Mouse (Mus musculus) embryonic facial prominence, embryonic 10.5 days (tissue): ENCODE results near the gene Ppm1l. TPM values are rescaled to one million over a fixed set of nuclear protein-coding genes. Genes with fewer than 3 reads are reported as not detected.
"Not testable (repeated sequence)": the region's sequence is repeated elsewhere in the genome, so short reads cannot be mapped to it uniquely, and the experiment has no call there.

Source experiments
- DNase-seq: peaks from one replicate; pipeline ENCODE4 v3.0.0-alpha.2; 2017; ENCODE audit warnings: low spot score
- H3K27ac ChIP-seq: fragments of 300-500 bp; sonication (generic); replicated peaks from 2 replicates; pipeline ENCODE4 v1.5.1; 2016; ENCODE audit warnings: mild to moderate bottlenecking
- H3K27me3 ChIP-seq: fragments of 300-500 bp; sonication (generic); replicated peaks from 2 replicates; pipeline ENCODE4 v1.6.1; 2016; ENCODE audit warnings: low read depth, mild to moderate bottlenecking; ENCODE audit not compliant: poor library complexity, severe bottlenecking
- H3K36me3 ChIP-seq: fragments of 300-500 bp; sonication (generic); replicated peaks from 2 replicates; pipeline ENCODE4 v1.6.1; 2016; ENCODE audit warnings: mild to moderate bottlenecking, moderate library complexity
- H3K4me1 ChIP-seq: fragments of 300-500 bp; sonication (generic); 2 replicates; pipeline ENCODE4 v1.6.1; 2016
- H3K4me3 ChIP-seq: fragments of 300-500 bp; sonication (generic); 2 replicates; pipeline ENCODE4 v1.5.1; 2016; ENCODE audit warnings: mild to moderate bottlenecking, moderate library complexity
- H3K9me3 ChIP-seq: fragments of 300-500 bp; sonication (generic); 2 replicates; pipeline ENCODE4 v1.6.1; 2016; ENCODE audit warnings: mild to moderate bottlenecking
- WGBS: fragments of 180-500 bp; shearing (Covaris S2); methylation state at CpG from one replicate; pipeline ENCODE4 v1.1.7; 2016; 5-methylcytosine and 5-hydroxymethylcytosine counted together
- polyA plus RNA-seq: library from polyadenylated mRNA; unstranded; fragments of >200 nt; fragmentation: Nextera tagmentation; extraction: Ambion mirVana; gene quantifications from 2 replicates; pipeline ENCODE4 v1.2.1, GENCODE M21; 2016

Ppm1l gene
- polyA plus RNA-seq, 1 experiment from 2014 or later = 10.0 TPM

DNA sequence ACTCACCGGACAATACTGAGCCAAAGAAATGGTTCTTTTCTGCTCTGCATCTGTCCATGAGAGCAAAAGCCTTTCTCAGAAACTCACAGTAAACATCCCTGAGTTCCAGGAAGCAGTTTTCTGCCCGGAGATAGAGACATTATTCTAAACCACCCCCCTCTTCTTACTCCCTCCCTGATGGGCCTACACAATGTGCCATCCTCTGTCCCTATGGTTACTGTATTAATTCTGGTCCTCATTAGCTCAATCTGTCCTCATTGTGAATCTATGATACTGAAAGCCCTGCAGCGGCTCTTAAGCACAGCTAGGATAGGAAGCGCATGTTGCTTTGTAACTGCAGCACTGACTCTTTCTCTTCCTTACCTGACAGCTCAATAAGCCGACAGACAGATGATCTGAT lies 228.4 kb downstream of the Ppm1l start:
- Histone ChIP-seq H3K36me3 (no peaks in the 10 kb centered on the region), H3K27ac (no peak overlapping the region), H3K4me3 (no peak overlapping the region), H3K27me3 (no peaks in the 10 kb centered on the region), H3K9me3 (no peaks in the 10 kb centered on the region), H3K4me1 (peaks cover 9% of the 10 kb centered on the region; the same call in 1 of the 2 replicates)
- no peak for DNase-seq
- whole genome bisulfite sequencing = 83% methylated on average over 5 of the region's 5 CpGs

DNA sequence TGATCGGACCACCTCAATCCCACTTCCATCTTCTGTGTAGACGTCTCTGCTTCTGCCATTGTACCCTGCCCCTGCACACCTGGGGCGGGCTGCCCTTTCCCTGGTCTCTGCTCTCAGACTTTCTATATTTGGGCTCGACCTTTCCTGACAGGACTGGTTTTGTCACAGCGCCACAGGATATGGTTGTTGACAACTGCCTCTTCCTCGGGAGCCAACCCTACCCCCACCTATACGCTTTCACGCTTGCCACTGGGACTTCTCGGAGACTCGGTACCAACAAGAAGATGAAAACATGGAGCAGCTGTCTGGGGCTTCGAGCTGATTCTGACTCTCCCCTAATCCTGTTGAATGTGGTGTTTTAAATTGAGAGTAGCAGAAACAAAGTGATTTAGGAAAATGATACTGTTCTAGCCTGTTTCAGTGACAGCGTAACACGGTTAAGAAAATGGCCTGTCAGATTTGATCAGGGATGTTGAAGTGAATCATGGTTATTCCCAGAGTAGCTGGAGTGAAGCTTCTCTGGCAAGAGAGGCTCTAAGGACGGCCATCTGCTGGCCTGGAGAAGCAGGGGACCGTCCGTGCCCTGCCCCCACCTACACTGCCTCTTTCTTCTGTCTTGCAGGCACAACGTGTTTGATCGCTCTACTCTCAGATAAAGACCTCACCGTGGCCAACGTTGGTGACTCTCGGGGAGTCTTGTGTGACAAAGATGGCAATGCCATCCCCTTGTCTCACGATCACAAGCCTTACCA lies 232.2 kb downstream of the Ppm1l start:
- WGBS = 79% methylated on average over 22 of the region's 22 CpGs
- Histone ChIP-seq H3K27ac (no peak overlapping the region), H3K27me3 (no peaks in the 10 kb centered on the region), H3K4me3 (no peak overlapping the region), H3K4me1 (peaks cover 9% of the 10 kb centered on the region; the same call in 1 of the 2 replicates), H3K9me3 (no peaks in the 10 kb centered on the region), H3K36me3 (peaks cover 8% of the 10 kb centered on the region; the same call in 1 of the 2 replicates)
- DNase-seq = no peak

DNA sequence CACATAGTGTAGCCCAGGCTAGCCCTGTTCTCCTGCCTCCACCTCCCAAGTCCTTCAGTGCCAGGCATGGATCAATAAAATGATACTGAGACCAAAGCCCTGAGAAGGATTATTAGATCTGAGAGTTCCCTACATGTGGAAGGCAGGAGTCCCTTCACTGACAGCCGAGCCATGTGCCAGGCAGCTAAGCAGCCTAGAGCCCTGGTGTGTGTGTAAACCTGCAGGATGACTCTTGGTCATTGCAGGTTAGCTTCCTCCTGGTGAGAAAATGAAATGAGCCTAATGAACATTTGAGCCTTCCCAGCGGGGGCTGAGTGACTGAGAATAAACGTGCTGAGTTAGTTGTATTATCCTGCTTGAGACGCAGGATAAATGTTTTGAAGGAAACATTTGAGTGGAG lies 232.9 kb downstream of the Ppm1l start:
- Histone ChIP-seq H3K36me3 (peaks cover 11% of the 10 kb centered on the region; the same call in 1 of the 2 replicates), H3K27ac (no peak overlapping the region), H3K27me3 (no peaks in the 10 kb centered on the region), H3K4me3 (no peak overlapping the region), H3K4me1 (peaks cover 9% of the 10 kb centered on the region; the same call in 1 of the 2 replicates), H3K9me3 (no peaks in the 10 kb centered on the region)
- no peak for DNase-seq
- 81% methylated on average over 4 of the region's 4 CpGs for WGBS

DNA sequence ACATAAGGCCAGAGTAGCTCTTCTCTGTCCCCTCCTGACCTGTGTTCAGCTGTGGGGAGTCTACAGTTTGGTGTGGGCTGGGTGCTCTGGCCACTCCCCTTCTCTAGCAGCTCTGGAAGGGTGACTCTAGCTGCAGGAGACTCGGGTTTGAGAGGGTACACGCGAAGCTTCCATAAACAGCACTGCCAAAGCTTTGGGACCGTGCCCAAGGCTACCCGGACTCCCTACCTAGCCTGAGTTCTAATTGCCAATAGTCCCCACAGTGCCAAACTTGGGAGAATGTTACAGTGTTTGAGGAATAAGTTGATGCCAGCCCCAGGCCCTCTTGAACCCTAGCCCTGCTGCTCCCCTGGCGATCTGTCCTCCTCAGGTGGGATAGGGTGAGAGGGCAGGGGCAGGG lies 238.8 kb downstream of the Ppm1l start:
- Histone ChIP-seq H3K27ac (no peak overlapping the region), H3K4me3 (no peak overlapping the region), H3K36me3 (peaks cover 11% of the 10 kb centered on the region; the same call in 1 of the 2 replicates), H3K27me3 (no peaks in the 10 kb centered on the region), H3K4me1 (peaks cover 9% of the 10 kb centered on the region), H3K9me3 (no peaks in the 10 kb centered on the region)
- 87% methylated on average over 6 of the region's 6 CpGs for WGBS
- no peak for DNase-seq

DNA sequence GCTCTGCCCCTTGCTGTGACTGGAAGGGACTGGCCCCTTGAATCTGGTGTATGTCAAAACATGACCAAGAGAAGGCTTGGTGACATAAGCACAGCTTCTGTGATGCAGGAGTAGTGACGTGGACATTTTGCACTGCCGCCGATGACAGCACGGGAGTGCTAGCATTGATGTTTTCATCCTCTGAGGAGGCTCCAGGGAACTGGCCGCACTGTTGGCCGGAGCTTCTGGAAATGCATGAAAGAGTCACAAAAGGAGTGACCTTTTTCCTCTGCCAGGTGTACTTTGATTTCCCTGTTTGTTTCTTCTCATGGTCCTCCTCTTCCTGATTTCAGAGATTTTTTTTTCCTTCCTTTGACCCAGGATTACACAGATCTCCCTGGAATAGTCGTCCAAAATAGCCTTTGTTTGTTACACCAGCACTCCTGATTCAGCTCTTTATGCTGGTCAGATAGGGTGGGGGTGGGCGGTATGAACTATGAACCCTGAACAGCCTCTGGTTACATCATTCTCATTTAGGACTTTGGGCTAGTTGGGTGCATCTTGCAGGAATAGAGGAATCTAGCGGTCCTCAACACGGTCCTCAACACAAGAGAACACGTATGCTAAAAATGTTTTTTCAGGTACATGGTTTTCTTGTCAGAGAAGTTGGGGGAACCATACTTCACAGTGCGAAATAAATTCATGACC lies 239.6 kb downstream of the Ppm1l start:
- Histone ChIP-seq H3K9me3 (no peaks in the 10 kb centered on the region), H3K4me3 (no peak overlapping the region), H3K27ac (no peak overlapping the region), H3K36me3 (peaks cover 11% of the 10 kb centered on the region; the same call in 1 of the 2 replicates), H3K4me1 (peaks cover 9% of the 10 kb centered on the region), H3K27me3 (no peaks in the 10 kb centered on the region)
- DNase-seq = no peak
- WGBS = 85% methylated on average over 12 of the region's 12 CpGs

DNA sequence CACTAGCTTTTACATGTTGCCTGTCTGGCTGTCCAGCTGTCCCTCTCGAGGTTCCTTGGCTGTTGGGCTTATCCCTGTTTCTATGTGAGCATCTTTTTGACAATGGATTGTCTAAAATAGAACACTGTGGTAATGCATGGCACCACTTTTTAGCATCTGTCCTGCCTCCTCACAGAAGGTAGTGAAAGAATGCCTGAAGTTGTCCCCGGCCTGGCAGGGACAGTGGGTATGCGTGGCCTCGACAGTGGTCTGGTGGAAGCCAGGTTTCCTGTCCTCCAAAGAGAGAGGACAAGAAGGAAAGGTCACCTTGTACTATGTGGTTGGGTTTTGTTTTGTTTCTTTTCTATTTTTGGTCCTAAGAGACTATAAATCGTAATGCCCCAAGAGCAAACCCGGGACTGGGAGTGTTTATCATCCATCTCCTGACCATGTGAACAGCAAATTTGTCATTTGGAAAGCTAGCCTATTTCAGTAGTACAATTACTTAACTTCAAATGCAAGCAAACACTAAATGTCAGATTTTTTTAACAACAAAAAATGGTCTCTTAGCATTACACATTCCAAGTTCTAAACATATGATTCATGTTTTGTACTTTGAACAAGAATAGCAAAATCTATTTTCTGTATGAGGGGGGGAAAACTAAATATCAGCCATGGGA lies 242.8 kb downstream of the Ppm1l start:
- no peak for DNase-seq
- H3K27ac ChIP-seq = no peak overlapping the region
- no peaks in the 10 kb centered on the region for H3K9me3 ChIP-seq
- H3K4me3 ChIP-seq = no peak overlapping the region
- H3K36me3 ChIP-seq = no peaks in the 10 kb centered on the region
- 90% methylated on average over 6 of the region's 6 CpGs for WGBS
- H3K27me3 ChIP-seq = no peaks in the 10 kb centered on the region
- peaks cover 15% of the 10 kb centered on the region for H3K4me1 ChIP-seq

DNA sequence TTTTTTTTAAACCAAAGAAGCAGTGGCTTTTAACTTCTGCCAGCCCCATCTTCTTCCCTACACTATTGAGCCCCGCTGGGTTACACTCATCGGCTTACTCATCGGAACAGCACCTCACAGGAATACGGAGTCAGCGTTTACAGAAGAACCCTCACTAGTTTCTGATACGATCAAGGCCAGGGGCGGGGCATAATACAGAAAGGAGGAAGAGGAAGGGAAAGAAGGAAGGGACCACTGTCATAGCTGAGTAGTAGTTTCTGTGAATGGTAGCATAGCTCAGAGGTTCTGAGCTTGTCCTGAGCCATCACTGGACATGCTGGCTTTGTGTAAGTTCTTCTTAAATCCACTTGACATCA lies 243.3 kb downstream of the Ppm1l start:
- Histone ChIP-seq H3K4me3 (no peak overlapping the region), H3K9me3 (no peaks in the 10 kb centered on the region), H3K27ac (no peak overlapping the region), H3K4me1 (peaks cover 15% of the 10 kb centered on the region), H3K27me3 (no peaks in the 10 kb centered on the region), H3K36me3 (no peaks in the 10 kb centered on the region)
- 92% methylated on average over 7 of the region's 7 CpGs for WGBS
- DNase-seq = no peak

DNA sequence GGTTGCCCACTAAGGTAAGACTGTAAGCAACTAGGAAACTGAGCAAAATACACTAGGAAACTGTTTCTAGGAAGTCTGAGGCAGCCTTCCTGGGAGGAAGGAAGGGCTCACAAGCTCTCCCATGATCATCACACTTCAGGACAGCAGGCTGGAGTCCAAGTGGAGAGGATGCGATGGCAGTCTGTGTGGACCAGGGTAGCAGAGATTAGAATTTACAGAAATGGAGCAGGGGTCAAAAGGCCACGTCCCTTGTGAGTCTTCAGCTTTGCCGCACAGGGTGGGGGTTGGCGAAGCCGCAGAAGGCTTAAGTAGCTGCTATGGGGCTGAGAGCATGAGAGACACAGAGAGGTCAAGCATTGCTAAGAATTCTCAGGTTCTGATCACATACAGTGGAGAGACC lies 245.0 kb downstream of the Ppm1l start:
- no peak overlapping the region for H3K4me3 ChIP-seq
- DNase-seq = no peak
- no peaks in the 10 kb centered on the region for H3K9me3 ChIP-seq
- peak overlapping the region; percentile 14; the same call in 1 of the 2 replicates for H3K27ac ChIP-seq
- 66% methylated on average over 5 of the region's 5 CpGs for WGBS
- H3K4me1 ChIP-seq = peaks cover 11% of the 10 kb centered on the region
- H3K36me3 ChIP-seq = no peaks in the 10 kb centered on the region
- no peaks in the 10 kb centered on the region for H3K27me3 ChIP-seq

DNA sequence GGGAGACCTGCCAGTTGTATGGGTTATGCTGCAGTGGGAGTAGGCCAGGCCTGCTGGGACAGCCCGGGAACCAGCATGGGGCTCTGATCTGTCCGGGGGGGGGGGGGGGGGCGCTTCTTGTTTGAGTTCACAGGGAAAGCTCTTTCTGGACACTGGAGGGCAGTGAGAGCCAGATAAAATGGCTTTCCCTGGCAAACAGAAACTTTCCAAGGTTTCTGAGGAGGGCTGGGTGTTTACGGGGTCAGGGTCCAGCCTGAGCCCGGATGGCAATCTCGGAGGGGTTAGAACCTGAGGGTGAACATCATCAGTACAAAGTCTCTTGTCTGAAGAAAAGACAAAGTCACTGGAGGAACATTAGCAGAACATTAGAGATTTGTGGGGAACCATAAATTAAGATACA lies 246.7 kb downstream of the Ppm1l start:
- no peaks in the 10 kb centered on the region for H3K9me3 ChIP-seq
- 80% methylated on average over 6 of the region's 6 CpGs for WGBS
- peaks cover 6% of the 10 kb centered on the region for H3K4me1 ChIP-seq
- DNase-seq = no peak
- no peak overlapping the region for H3K27ac ChIP-seq
- no peaks in the 10 kb centered on the region for H3K36me3 ChIP-seq
- H3K27me3 ChIP-seq = no peaks in the 10 kb centered on the region
- no peak overlapping the region for H3K4me3 ChIP-seq

DNA sequence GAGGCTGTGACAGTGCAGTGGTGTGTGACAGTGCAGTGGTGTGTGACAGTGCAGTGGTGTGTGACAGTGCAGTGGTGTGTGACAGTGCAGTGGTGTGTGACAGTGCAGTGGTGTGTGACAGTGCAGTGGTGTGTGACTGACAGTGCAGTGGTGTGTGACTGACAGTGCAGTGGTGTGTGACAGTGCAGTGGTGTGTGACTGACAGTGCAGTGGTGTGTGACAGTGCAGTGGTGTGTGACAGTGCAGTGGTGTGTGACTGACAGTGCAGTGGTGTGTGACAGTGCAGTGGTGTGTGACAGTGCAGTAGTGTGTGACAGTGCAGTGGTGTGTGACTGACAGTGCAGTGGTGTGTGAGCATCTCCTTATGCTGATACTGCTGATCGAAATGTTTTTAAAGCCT lies 248.9 kb downstream of the Ppm1l start:
- H3K36me3 ChIP-seq, DNase-seq, H3K27ac ChIP-seq, H3K27me3 ChIP-seq, H3K4me3 ChIP-seq, H3K4me1 ChIP-seq, H3K9me3 ChIP-seq: not testable (repeated sequence)
- 90% methylated on average over 1 of the region's 1 CpGs for whole genome bisulfite sequencing

DNA sequence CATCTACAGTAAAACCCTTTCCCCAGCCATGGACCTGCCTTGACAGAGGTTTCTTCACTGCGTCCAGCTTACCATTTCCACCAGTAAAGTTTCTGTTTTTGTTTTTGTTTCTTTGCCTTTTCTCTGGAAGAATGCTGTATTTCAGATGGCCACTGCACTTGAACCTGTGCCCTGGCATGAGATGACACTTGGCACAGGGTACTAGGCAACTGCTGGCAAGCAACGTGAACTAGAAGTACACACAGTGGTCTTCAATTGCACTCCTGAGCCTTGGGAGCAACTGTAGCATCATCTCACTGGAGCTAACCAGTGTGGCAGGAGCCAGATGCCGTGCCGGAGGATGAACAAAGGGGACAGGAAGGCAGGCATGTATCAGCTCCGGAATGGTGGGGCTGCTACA lies 255.9 kb downstream of the Ppm1l start:
- no peaks in the 10 kb centered on the region for H3K27me3 ChIP-seq
- H3K9me3 ChIP-seq = no peaks in the 10 kb centered on the region
- H3K27ac ChIP-seq = no peak overlapping the region
- H3K36me3 ChIP-seq = peaks cover 24% of the 10 kb centered on the region
- H3K4me3 ChIP-seq = no peak overlapping the region
- no peaks in the 10 kb centered on the region for H3K4me1 ChIP-seq
- no peak for DNase-seq
- WGBS = 91% methylated on average over 5 of the region's 5 CpGs

DNA sequence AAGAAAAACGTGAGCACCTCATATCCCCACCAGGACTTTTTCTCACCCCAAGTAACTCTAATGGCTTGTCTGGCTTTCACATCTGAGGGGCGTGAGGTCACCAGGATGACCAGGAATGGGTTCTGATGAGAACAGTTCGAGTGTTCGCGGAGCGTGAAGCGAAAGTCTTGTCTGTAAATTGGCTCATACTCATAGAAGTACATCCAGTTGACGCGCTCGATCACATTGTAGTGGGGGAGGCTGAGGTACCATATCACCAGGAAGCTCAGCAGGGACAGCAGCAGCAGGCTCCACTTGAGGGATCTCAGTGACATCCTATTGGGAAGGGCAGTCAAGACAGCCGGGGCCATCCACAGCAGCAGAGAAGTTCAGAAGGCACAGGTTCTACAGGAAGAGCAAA lies 258.9 kb downstream of the Ppm1l start:
- WGBS = 95% methylated on average over 11 of the region's 11 CpGs
- no peaks in the 10 kb centered on the region for H3K9me3 ChIP-seq
- no peaks in the 10 kb centered on the region for H3K27me3 ChIP-seq
- H3K4me1 ChIP-seq = no peaks in the 10 kb centered on the region
- H3K36me3 ChIP-seq = peaks cover 35% of the 10 kb centered on the region
- no peak overlapping the region for H3K27ac ChIP-seq
- no peak for DNase-seq
- H3K4me3 ChIP-seq = no peak overlapping the region

DNA sequence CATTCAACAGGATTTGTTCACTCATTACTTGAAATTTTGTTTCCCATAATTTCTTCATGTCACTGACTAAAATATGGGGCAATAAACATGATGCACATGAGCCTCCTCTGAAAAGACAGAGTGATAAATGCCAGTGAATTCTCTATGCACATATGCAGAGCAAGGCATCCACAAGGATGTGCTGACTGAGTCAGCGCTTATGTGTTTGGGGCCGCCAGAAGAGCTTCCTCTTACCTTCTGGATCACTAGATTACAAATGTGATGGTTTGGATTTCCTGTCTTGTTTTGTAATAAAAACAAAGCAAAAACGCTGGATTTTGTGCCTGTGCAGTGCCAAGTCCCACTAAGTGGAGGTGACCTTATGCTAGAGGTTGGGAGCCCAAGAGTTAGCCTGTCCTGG lies 260.1 kb downstream of the Ppm1l start:
- no peak overlapping the region for H3K4me3 ChIP-seq
- no peaks in the 10 kb centered on the region for H3K27me3 ChIP-seq
- no peaks in the 10 kb centered on the region for H3K9me3 ChIP-seq
- peaks cover 37% of the 10 kb centered on the region for H3K36me3 ChIP-seq
- no peak for DNase-seq
- no peak overlapping the region for H3K27ac ChIP-seq
- WGBS = 87% methylated on average over 3 of the region's 3 CpGs
- no peaks in the 10 kb centered on the region for H3K4me1 ChIP-seq
